Mouse (Mus musculus): ENCODE data around the gene Insyn1.

DNA sequence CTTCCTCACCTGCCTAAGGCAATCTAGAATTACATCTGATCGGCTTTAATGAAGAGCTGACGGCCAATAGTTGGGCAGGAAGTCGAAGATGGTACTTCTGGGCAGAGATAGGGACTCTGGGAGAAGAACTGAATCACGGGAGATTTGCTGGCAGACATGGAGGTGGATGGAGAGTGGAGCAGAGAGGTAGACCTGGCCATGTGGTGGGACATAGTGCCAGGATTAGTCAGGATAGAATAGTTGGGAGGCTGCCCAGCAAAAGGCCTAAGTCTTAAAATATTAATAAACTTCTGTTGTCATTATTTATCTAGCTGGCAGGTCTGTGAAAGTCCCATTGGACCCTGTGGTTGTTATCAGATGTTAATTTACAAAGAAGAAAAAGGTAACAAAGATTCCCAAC, 36.7 kb downstream of the Insyn1 start:
- TF ChIP-seq HCFC1 (IDR thresholded peaks at IDR 0.05; ENCODE audit: borderline replicate concordance, insufficient read depth, low read length) (no peak), ZNF384 (IDR thresholded peaks at IDR 0.05; ENCODE audit: low read depth, low read length) (no peak), CHD2 (IDR thresholded peaks at IDR 0.05; ENCODE audit: low read depth, low read length) (no peak), ZC3H11A (IDR thresholded peaks at IDR 0.05; ENCODE audit: borderline replicate concordance, low read depth, low read length) (no peak)

Data from ES-E14 (cell line).